Mouse (Mus musculus): ENCODE measurements around the gene Zfhx3. TPM values are rescaled to one million over a fixed set of nuclear protein-coding genes. Genes with fewer than 3 reads are reported as not detected.

Gene Zfhx3
- polyA plus RNA-seq, 1 experiment = 2.5 TPM

DNA sequence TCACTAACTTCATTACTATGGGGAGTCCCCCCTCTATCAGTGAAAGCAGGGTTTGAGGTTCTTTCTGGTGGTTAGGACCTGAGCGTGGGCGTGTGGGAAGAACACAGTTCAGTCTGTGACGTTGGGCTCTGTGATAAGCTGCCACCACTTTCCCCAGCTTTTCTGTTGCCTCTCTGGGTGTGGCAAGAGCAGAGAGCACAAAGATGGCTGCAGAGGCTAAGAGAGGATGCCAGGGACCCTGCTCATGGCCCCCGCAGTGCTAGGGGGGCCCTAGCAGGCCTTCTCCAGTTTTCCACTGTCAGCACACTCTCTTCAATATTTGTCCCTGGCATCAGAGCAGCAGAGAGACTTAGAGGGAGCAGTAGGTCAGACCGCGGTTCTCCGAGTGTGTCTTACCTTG lies 924.0 kb downstream of the Zfhx3 start:
- DNase-seq = no peak
- WGBS = 88% methylated on average over 7 of the region's 7 CpGs
- TF ChIP-seq CTCF (conservative IDR thresholded peaks at IDR 0.05; ENCODE audit: insufficient read depth, insufficient read length, low read depth, low read length) (no peak), POLR2A (IDR thresholded peaks at IDR 0.05; ENCODE audit: low read depth, low read length) (no peak)
- Histone ChIP-seq H3K36me3 (ENCODE audit: control insufficient read depth, insufficient read depth, low read length) (no peaks in the 10 kb centered on the region), H3K27ac (ENCODE audit: insufficient read depth, low read depth, low read length) (no peak overlapping the region), H3K4me3 (ENCODE audit: insufficient read depth, low read depth, low read length) (no peak overlapping the region), H3K27me3 (replicated peaks; ENCODE audit: control insufficient read depth, insufficient read depth, low read length) (no peaks in the 10 kb centered on the region), H3K4me1 (ENCODE audit: control insufficient read depth, insufficient read depth, low read length) (no peaks in the 10 kb centered on the region)

GRCm38 (mm10) chr8:108867482-108868258 lies 925.2 kb downstream of the Zfhx3 start:
- no peaks in the 10 kb centered on the region for H3K36me3 ChIP-seq (ENCODE audit: control insufficient read depth, insufficient read depth, low read length)
- TF ChIP-seq POLR2A (IDR thresholded peaks at IDR 0.05; ENCODE audit: low read depth, low read length) (no peak), CTCF (conservative IDR thresholded peaks at IDR 0.05; ENCODE audit: insufficient read depth, insufficient read length, low read depth, low read length) (no peak)
- 74% methylated on average over 13 of the region's 13 CpGs for WGBS
- H3K27me3 ChIP-seq (replicated peaks; ENCODE audit: control insufficient read depth, insufficient read depth, low read length) = no peaks in the 10 kb centered on the region
- H3K4me1 ChIP-seq (ENCODE audit: control insufficient read depth, insufficient read depth, low read length) = no peaks in the 10 kb centered on the region
- DNase-seq = peak; percentile 66
- H3K4me3 ChIP-seq (ENCODE audit: insufficient read depth, low read depth, low read length) = no peak overlapping the region
- no peak overlapping the region for H3K27ac ChIP-seq (ENCODE audit: insufficient read depth, low read depth, low read length)

- WGBS = 73% methylated on average over 14 of the region's 14 CpGs
- Histone ChIP-seq H3K36me3 (ENCODE audit: control insufficient read depth, insufficient read depth, low read length) (no peaks in the 10 kb centered on the region), H3K4me3 (ENCODE audit: insufficient read depth, low read depth, low read length) (no peak overlapping the region), H3K27ac (ENCODE audit: insufficient read depth, low read depth, low read length) (peak overlapping the region; percentile 34; the same call in 1 of the 2 replicates), H3K27me3 (replicated peaks; ENCODE audit: control insufficient read depth, insufficient read depth, low read length) (no peaks in the 10 kb centered on the region), H3K4me1 (ENCODE audit: control insufficient read depth, insufficient read depth, low read length) (no peaks in the 10 kb centered on the region)
- no peak for TF ChIP-seq CTCF (conservative IDR thresholded peaks at IDR 0.05; ENCODE audit: insufficient read depth, insufficient read length, low read depth, low read length)
- no peak for TF ChIP-seq POLR2A (IDR thresholded peaks at IDR 0.05; ENCODE audit: low read depth, low read length)
- DNase-seq = no peak
Observed at GRCm38 (mm10) chr8:108868259-108869090, 926.0 kb downstream of the Zfhx3 start.

GRCm38 (mm10) chr8:108869420-108869819 lies 927.0 kb downstream of the Zfhx3 start:
- peak; percentile 31 for DNase-seq
- H3K4me1 ChIP-seq (ENCODE audit: control insufficient read depth, insufficient read depth, low read length) = no peaks in the 10 kb centered on the region
- no peaks in the 10 kb centered on the region for H3K36me3 ChIP-seq (ENCODE audit: control insufficient read depth, insufficient read depth, low read length)
- H3K4me3 ChIP-seq (ENCODE audit: insufficient read depth, low read depth, low read length) = no peak overlapping the region
- 53% methylated on average over 3 of the region's 3 CpGs for WGBS
- no peak for TF ChIP-seq CTCF (conservative IDR thresholded peaks at IDR 0.05; ENCODE audit: insufficient read depth, insufficient read length, low read depth, low read length)
- no peak for TF ChIP-seq POLR2A (IDR thresholded peaks at IDR 0.05; ENCODE audit: low read depth, low read length)
- peak overlapping the region; percentile 42; the same call in 1 of the 2 replicates for H3K27ac ChIP-seq (ENCODE audit: insufficient read depth, low read depth, low read length)
- no peaks in the 10 kb centered on the region for H3K27me3 ChIP-seq (replicated peaks; ENCODE audit: control insufficient read depth, insufficient read depth, low read length)

GRCm38 (mm10) chr8:108869935-108870334 lies 927.5 kb downstream of the Zfhx3 start:
- Histone ChIP-seq H3K4me3 (ENCODE audit: insufficient read depth, low read depth, low read length) (no peak overlapping the region), H3K27me3 (replicated peaks; ENCODE audit: control insufficient read depth, insufficient read depth, low read length) (no peaks in the 10 kb centered on the region), H3K4me1 (ENCODE audit: control insufficient read depth, insufficient read depth, low read length) (no peaks in the 10 kb centered on the region), H3K36me3 (ENCODE audit: control insufficient read depth, insufficient read depth, low read length) (no peaks in the 10 kb centered on the region), H3K27ac (ENCODE audit: insufficient read depth, low read depth, low read length) (peak overlapping the region; percentile 42; the same call in 1 of the 2 replicates)
- 56% methylated on average over 5 of the region's 5 CpGs for WGBS
- TF ChIP-seq POLR2A (IDR thresholded peaks at IDR 0.05; ENCODE audit: low read depth, low read length) = no peak
- TF ChIP-seq CTCF (conservative IDR thresholded peaks at IDR 0.05; ENCODE audit: insufficient read depth, insufficient read length, low read depth, low read length) = no peak
- no peak for DNase-seq

- Histone ChIP-seq H3K27me3 (replicated peaks; ENCODE audit: control insufficient read depth, insufficient read depth, low read length) (no peaks in the 10 kb centered on the region), H3K36me3 (ENCODE audit: control insufficient read depth, insufficient read depth, low read length) (no peaks in the 10 kb centered on the region), H3K4me3 (ENCODE audit: insufficient read depth, low read depth, low read length) (no peak overlapping the region), H3K4me1 (ENCODE audit: control insufficient read depth, insufficient read depth, low read length) (no peaks in the 10 kb centered on the region), H3K27ac (ENCODE audit: insufficient read depth, low read depth, low read length) (no peak overlapping the region)
- 70% methylated on average over 3 of the region's 3 CpGs for WGBS
- TF ChIP-seq POLR2A (IDR thresholded peaks at IDR 0.05; ENCODE audit: low read depth, low read length) (no peak), CTCF (conservative IDR thresholded peaks at IDR 0.05; ENCODE audit: insufficient read depth, insufficient read length, low read depth, low read length) (no peak)
- no peak for DNase-seq
Observed at GRCm38 (mm10) chr8:108870371-108870770, 927.9 kb downstream of the Zfhx3 start.

GRCm38 (mm10) chr8:108875722-108876121 lies 933.3 kb downstream of the Zfhx3 start:
- no peak for TF ChIP-seq POLR2A (IDR thresholded peaks at IDR 0.05; ENCODE audit: low read depth, low read length)
- TF ChIP-seq CTCF (conservative IDR thresholded peaks at IDR 0.05; ENCODE audit: insufficient read depth, insufficient read length, low read depth, low read length) = no peak
- Histone ChIP-seq H3K27me3 (replicated peaks; ENCODE audit: control insufficient read depth, insufficient read depth, low read length) (no peaks in the 10 kb centered on the region), H3K27ac (ENCODE audit: insufficient read depth, low read depth, low read length) (no peak overlapping the region), H3K4me3 (ENCODE audit: insufficient read depth, low read depth, low read length) (no peak overlapping the region), H3K36me3 (ENCODE audit: control insufficient read depth, insufficient read depth, low read length) (no peaks in the 10 kb centered on the region), H3K4me1 (ENCODE audit: control insufficient read depth, insufficient read depth, low read length) (no peaks in the 10 kb centered on the region)
- WGBS = 97% methylated on average over 5 of the region's 5 CpGs
- DNase-seq = no peak

All from kidney, adult 2 months (tissue).